Mouse (Mus musculus) small intestine, adult 2 months (tissue): ENCODE data around the gene Gm20605. TPM values are rescaled to one million over a fixed set of nuclear protein-coding genes. Genes with fewer than 3 reads are reported as not detected.
A peak's percentile ranks its signal among the peaks of the same experiment; 100 is the strongest.

Source experiments
- H3K27ac ChIP-seq: fragments of 200-500 bp; 2 replicates; pipeline ENCODE4 v1.5.1; 2012; ENCODE audit warnings: low read depth, low read length, control low read depth, inconsistent platforms; ENCODE audit not compliant: insufficient read depth
- H3K27me3 ChIP-seq: fragments of 200-500 bp; 2 replicates; pipeline ENCODE4 v1.6.1; 2012; ENCODE audit warnings: mild to moderate bottlenecking, moderate library complexity, low read length, inconsistent platforms; ENCODE audit not compliant: control insufficient read depth, insufficient read depth
- H3K36me3 ChIP-seq: fragments of 200-500 bp; 2 replicates; pipeline ENCODE4 v1.6.1; 2012; ENCODE audit warnings: mild to moderate bottlenecking, low read length, control low read depth, inconsistent platforms; ENCODE audit not compliant: control insufficient read depth, insufficient read depth
- H3K4me1 ChIP-seq: fragments of 200-500 bp; 2 replicates; pipeline ENCODE4 v1.6.1; 2012; ENCODE audit warnings: low read length, inconsistent platforms, mixed read lengths; ENCODE audit not compliant: control insufficient read depth, insufficient read depth, insufficient read length
- H3K4me3 ChIP-seq: fragments of 200-500 bp; 2 replicates; pipeline ENCODE4 v1.5.1; 2012; ENCODE audit warnings: low read depth, mild to moderate bottlenecking, control low read depth, inconsistent platforms, low read length, moderate library complexity
- CTCF ChIP-seq: fragments of 200-500 bp; IDR thresholded peaks from 2 replicates; pipeline ENCODE4 v1.5.1; 2012; ENCODE audit warnings: low read depth, mild to moderate bottlenecking, control low read depth, inconsistent platforms, low read length, moderate library complexity, mixed read lengths; ENCODE audit not compliant: insufficient replicate concordance, insufficient read length; ENCODE audit errors: extremely low read depth
- POLR2A ChIP-seq: fragments of 200-500 bp; IDR thresholded peaks from 2 replicates; pipeline ENCODE4 v1.6.1; 2012; ENCODE audit warnings: low read depth, mild to moderate bottlenecking, control low read depth, inconsistent platforms, low read length, moderate library complexity
- WGBS: fragments of 180-500 bp; shearing (Covaris S2); methylation state at CpG from one replicate; pipeline ENCODE4 v1.1.7; 2018; 5-methylcytosine and 5-hydroxymethylcytosine counted together
- polyA plus RNA-seq: library from polyadenylated mRNA; depleted of rRNA; stranded (reverse); fragments of >200 nt; gene quantifications from 2 replicates; pipeline ENCODE4 v1.2.3, GENCODE M21; 2012

Gm20605 gene
- polyA plus RNA-seq, 1 experiment = 29.0 TPM

DNA sequence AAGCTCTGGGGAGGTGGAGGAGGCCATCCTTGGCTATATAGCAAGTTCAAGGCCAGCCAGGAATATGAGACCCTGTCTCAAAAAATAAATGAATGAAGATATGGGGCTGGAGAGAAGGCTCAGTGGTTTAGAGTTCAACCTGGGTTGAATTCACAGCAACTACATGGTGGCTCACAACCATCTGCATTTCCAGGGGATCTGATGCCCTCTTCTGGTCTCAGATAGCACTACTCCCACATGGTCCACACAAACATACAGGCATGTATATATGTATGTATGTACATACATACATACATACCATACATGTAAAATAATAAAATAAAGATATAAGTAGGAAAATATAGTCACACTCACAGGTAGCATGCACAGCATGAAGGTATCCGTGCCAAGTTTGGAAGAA is 41.3 kb downstream of the Gm20605 start:
- H3K27me3 ChIP-seq = no peaks in the 10 kb centered on the region
- no peak overlapping the region for H3K4me3 ChIP-seq
- H3K27ac ChIP-seq = 0 out of 2 replicates have a peak overlapping the region, but pooled peaks have one; percentile 92
- H3K4me1 ChIP-seq = peaks cover 30% of the 10 kb centered on the region; the same call in 1 of the 2 replicates
- TF ChIP-seq CTCF = no peak
- no peak for TF ChIP-seq POLR2A
- WGBS = 90% methylated on average over 1 of the region's 1 CpGs
- H3K36me3 ChIP-seq = peaks cover 13% of the 10 kb centered on the region

DNA sequence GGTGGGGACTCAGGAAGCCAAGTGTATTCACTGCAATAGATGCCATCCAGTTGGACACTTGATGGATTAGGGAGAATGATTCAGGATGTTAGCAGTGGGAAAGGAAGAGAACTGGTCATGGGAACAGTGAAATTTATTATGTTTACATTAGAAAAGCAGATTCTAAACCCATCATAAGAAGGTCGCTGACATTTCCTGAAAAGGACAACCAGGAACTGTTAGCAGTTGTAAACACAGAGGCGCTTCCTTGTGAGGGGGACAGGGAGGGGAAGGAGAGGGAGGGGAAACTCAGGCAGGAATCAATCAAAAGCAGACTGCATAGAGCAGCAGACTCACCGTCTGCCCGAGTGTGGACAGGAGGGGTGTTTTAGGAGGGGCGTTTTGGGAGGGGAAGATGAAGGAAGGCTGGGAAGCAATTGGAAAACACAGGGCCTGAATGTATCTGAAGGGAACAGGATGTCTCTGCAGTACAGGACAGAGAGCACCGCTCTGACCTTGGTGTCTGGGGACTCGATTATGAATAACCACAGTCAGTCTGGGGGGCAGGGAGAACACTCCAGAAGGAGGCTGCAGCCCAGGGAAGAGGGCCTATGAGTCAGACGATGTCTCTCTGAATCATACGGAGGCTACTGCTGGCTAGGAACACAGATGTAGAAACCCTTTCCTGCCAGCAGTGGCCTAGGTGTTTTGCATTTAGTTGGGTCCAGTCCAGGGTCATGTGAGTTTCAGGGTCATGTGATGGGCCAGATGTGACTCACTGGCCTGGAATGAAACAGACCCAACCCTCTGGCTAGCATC is 42.7 kb downstream of the Gm20605 start:
- Histone ChIP-seq H3K27me3 (no peaks in the 10 kb centered on the region), H3K27ac (peak overlapping the region; percentile 92), H3K4me1 (peaks cover 33% of the 10 kb centered on the region; the same call in 1 of the 2 replicates), H3K36me3 (peaks cover 6% of the 10 kb centered on the region; the same call in 1 of the 2 replicates), H3K4me3 (0 out of 2 replicates have a peak overlapping the region, but pooled peaks have one; percentile 10)
- WGBS = under 1% methylated on average over 9 of the region's 9 CpGs
- TF ChIP-seq POLR2A = no peak

DNA sequence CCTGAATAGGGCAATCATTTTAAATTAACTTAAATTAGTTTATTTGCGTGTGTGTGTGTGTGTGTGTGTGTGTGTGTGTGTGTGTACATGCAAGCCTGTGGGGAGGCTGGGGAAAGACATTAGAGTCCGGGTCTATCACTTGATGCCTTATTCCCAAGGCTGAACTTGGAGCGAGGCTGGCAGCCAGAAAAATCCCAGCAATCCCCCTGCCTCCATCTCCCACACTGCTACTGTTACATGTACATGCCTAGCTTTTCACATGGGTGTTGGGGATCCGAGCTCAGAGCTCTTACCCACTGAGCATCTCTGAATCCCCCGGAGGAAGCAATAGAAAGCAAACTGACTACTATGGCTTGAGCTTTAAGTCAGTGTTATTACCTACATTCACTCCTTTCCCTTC is 43.4 kb downstream of the Gm20605 start:
- H3K27me3 ChIP-seq = no peaks in the 10 kb centered on the region
- H3K27ac ChIP-seq = peak overlapping the region; percentile 92
- TF ChIP-seq CTCF (no peak), POLR2A (no peak)
- 0 out of 2 replicates have a peak, but pooled peaks cover 2% of the 10 kb centered on the region for H3K36me3 ChIP-seq
- no peak overlapping the region for H3K4me3 ChIP-seq
- H3K4me1 ChIP-seq = peaks cover 33% of the 10 kb centered on the region; the same call in 1 of the 2 replicates
- WGBS = 67% methylated on average over 5 of the region's 5 CpGs

DNA sequence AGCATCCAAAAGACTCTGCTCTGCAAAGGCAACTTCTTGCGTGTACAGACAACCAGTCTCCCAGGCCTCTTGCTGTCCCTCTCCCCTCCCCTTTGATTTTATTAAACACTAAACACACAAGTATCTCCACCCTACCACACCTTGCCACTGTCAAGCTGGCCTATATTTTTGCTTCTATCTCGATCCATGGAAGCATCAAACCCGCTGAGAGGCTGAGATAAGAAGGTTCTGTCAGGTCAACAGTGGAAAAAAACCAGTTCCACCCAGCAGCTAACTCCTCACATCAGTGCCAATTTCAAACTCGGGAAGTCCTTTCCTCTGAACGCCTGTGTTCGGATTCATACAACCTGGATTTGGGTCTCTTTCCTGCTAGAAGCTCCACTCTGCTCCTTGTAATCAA is 44.0 kb downstream of the Gm20605 start:
- no peaks in the 10 kb centered on the region for H3K36me3 ChIP-seq
- 32% methylated on average over 6 of the region's 6 CpGs for WGBS
- H3K4me3 ChIP-seq = no peak overlapping the region
- H3K4me1 ChIP-seq = peaks cover 33% of the 10 kb centered on the region; the same call in 1 of the 2 replicates
- H3K27me3 ChIP-seq = no peaks in the 10 kb centered on the region
- H3K27ac ChIP-seq = peak overlapping the region; percentile 92
- TF ChIP-seq CTCF (no peak), POLR2A (no peak)

DNA sequence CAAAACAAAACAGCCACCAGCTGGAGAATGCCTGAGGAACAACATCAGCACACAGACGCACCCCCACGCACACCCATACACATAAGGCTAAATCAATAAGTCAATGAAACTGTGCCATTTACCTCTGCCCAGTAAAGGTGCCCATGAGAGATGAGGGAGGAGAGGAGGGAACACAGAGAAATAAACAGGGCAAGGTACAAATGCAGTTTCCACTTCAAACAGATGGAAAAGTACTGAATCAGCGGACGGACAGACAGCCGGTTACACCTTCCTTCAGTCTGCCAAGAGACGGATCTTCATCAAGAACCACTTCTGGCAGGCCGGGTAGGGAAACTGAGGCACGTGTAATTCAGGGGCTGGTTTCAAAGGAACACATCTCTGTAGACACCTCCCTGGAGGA is 45.8 kb downstream of the Gm20605 start:
- Histone ChIP-seq H3K4me3 (no peak overlapping the region), H3K27me3 (no peaks in the 10 kb centered on the region), H3K4me1 (peaks cover 33% of the 10 kb centered on the region), H3K27ac (peak overlapping the region; percentile 61; the same call in 1 of the 2 replicates), H3K36me3 (no peaks in the 10 kb centered on the region)
- TF ChIP-seq CTCF = no peak
- TF ChIP-seq POLR2A = no peak
- whole genome bisulfite sequencing = 34% methylated on average over 8 of the region's 8 CpGs

DNA sequence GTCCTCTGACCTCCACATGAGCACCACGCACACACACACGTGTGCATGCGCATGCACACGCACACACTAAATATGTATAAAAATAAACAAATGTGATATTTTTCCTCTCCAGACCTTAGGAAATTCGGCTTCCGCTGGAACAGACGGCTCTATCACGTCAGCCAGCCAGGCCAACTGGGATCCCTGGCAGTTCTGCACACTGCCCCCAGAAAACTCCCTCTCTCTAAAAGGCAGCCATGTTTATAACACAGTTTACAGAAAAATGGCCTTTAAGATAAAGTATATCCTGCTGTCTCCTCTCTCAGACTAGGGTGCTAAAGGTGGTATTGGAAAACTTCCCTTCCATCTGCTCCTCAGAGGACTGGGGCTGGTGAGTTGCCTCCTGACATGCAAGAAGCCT is 48.9 kb downstream of the Gm20605 start:
- Histone ChIP-seq H3K36me3 (no peaks in the 10 kb centered on the region), H3K4me3 (no peak overlapping the region), H3K27ac (no peak overlapping the region), H3K4me1 (peaks cover 13% of the 10 kb centered on the region), H3K27me3 (no peaks in the 10 kb centered on the region)
- WGBS = 98% methylated on average over 8 of the region's 8 CpGs
- TF ChIP-seq POLR2A (no peak), CTCF (no peak)

DNA sequence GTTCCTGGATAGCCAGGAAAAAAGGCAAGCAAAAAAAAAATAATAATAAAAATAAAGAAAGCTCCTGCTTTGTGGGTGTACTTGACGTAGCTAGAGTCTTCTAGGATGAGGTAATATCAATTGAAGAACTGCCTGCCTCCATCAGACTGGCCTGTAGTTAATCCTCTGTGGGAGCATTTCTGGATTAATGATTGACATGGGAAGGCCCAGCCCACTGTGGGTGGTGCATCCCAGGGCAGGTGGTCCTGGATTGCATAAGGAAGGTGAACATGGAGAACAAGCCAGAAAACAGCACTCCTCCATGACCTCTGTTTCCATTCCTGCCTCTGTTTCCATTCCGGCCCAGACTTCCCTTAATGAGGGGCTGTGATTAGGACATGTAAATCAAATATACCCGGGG is 49.8 kb downstream of the Gm20605 start:
- H3K27ac ChIP-seq = no peak overlapping the region
- no peak for TF ChIP-seq POLR2A
- no peak for TF ChIP-seq CTCF
- H3K4me3 ChIP-seq = no peak overlapping the region
- H3K4me1 ChIP-seq = peaks cover 17% of the 10 kb centered on the region
- 62% methylated on average over 3 of the region's 3 CpGs for WGBS
- no peaks in the 10 kb centered on the region for H3K36me3 ChIP-seq
- no peaks in the 10 kb centered on the region for H3K27me3 ChIP-seq

DNA sequence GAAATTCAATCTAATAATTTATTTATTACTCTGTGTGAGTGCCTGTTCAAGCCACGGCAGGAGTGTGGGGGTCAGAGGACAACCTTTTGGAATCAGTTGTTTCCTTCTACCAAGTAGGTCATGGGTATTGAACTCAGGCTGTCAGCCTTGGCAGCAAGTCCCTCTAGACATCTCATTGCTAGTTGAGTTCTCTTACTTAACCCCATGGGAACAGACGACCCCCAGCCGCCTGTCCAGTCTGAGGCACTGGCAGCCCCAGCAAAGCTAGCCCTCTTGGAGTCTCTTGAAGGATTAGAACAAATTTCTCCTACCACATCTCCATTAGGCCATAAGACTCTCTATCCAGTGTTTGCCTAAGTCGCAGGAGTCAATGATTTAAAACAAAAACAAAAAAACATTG is 50.8 kb downstream of the Gm20605 start:
- Histone ChIP-seq H3K4me1 (peaks cover 14% of the 10 kb centered on the region), H3K36me3 (no peaks in the 10 kb centered on the region), H3K27me3 (no peaks in the 10 kb centered on the region), H3K27ac (no peak overlapping the region), H3K4me3 (no peak overlapping the region)
- no peak for TF ChIP-seq CTCF
- TF ChIP-seq POLR2A = no peak
- WGBS = 67% methylated on average over 4 of the region's 4 CpGs
